ENCODE assay signal across 16 mouse cellular contexts in genomic region chr2:33594181-33595084, GRCm38 (mm10). TPM values are rescaled to one million over a fixed set of nuclear protein-coding genes. Genes with fewer than 3 reads are reported as not detected.
DNase-seq lines count a peak whose midpoint lies in the region; ATAC-seq and TF ChIP-seq lines count a peak whose summit lies in the region.
"Had no signal": no experiment of that assay in that cellular context is flagged by ENCODE, and none has a peak within 500 bp of the region (broad histone marks: within the 10 kb centered on the region; RNA-seq: fewer than 3 reads in every experiment).

No protein-coding gene starts in this region.

- H3K4me2 ChIP-seq in hindbrain, postnatal 0 days (ENCODE audit: low read depth, low read length), result no peak overlapping the region
- no peak overlapping the region for H3K4me2 ChIP-seq in midbrain, embryonic 12.5 days (replicated peaks)
- no peak overlapping the region for H3K4me2 ChIP-seq in midbrain, postnatal 0 days (ENCODE audit: low read depth, low read length, poor library complexity, severe bottlenecking)
- peak overlapping the region; percentile 10; the same call in 1 of the 2 replicates for H3K4me2 ChIP-seq in limb, embryonic 12.5 days

- no peak for DNase-seq in hindbrain, embryonic 10.5 days (ENCODE audit: low spot score)
- DNase-seq in hindbrain, postnatal 0 days (ENCODE audit: low spot score), result no peak
- DNase-seq in midbrain, postnatal 0 days (ENCODE audit: low spot score), result no peak
- no peak for DNase-seq in heart, postnatal 14 days
- DNase-seq in cerebellum, postnatal 25 days, result no peak
- DNase-seq: cerebellum, adult 9-10 months; gastrocnemius, postnatal 14 days; thymus, postnatal 36 days had no signal

- H3K27me3 ChIP-seq in hindbrain, embryonic 10.5 days (ENCODE audit: insufficient read depth, poor library complexity, severe bottlenecking), result peaks cover 94% of the 10 kb centered on the region
- H3K27me3 ChIP-seq in hindbrain, postnatal 0 days (ENCODE audit: insufficient read depth, low read length), result 0 out of 2 replicates have a peak, but pooled peaks cover 4% of the 10 kb centered on the region
- peaks cover 95% of the 10 kb centered on the region for H3K27me3 ChIP-seq in midbrain, embryonic 12.5 days
- H3K27me3 ChIP-seq in midbrain, postnatal 0 days (ENCODE audit: insufficient read depth, low read length), result no peaks in the 10 kb centered on the region; the same call in 1 of the 2 replicates
- 0 out of 2 replicates have a peak, but pooled peaks cover 4% of the 10 kb centered on the region for H3K27me3 ChIP-seq in limb, embryonic 12.5 days

- no peak for ATAC-seq in hindbrain, postnatal 0 days
- no peak for ATAC-seq in midbrain, embryonic 12.5 days (ENCODE audit: low FRiP score, low read depth)
- no peak for ATAC-seq in midbrain, postnatal 0 days (ENCODE audit: low FRiP score)
- peak; percentile 34 for ATAC-seq in limb, embryonic 12.5 days (ENCODE audit: insufficient number of reproducible peaks, insufficient read depth, low FRiP score, low TSS enrichment, low read depth)
- no peak for ATAC-seq in CD4-positive, CD25-positive, alpha-beta regulatory T cell, adult 4 months

- H3K9me3 ChIP-seq in hindbrain, embryonic 10.5 days, result no peaks in the 10 kb centered on the region
- no peaks in the 10 kb centered on the region for H3K9me3 ChIP-seq in hindbrain, postnatal 0 days (ENCODE audit: low read length)
- H3K9me3 ChIP-seq in midbrain, embryonic 12.5 days, result no peaks in the 10 kb centered on the region
- H3K9me3 ChIP-seq in midbrain, postnatal 0 days (ENCODE audit: low read length), result no peaks in the 10 kb centered on the region
- no peaks in the 10 kb centered on the region for H3K9me3 ChIP-seq in limb, embryonic 12.5 days
- H3K9me3 ChIP-seq: megakaryocyte, embryonic 14.5 days had no signal

- peak overlapping the region; percentile 81 for H3K27ac ChIP-seq in hindbrain, embryonic 10.5 days
- H3K27ac ChIP-seq in hindbrain, postnatal 0 days, result no peak overlapping the region
- 0 out of 2 replicates have a peak overlapping the region, but pooled peaks have one; percentile 2 for H3K27ac ChIP-seq in midbrain, embryonic 12.5 days (replicated peaks)
- H3K27ac ChIP-seq in midbrain, postnatal 0 days (ENCODE audit: low read depth, low read length), result no peak overlapping the region
- H3K27ac ChIP-seq in limb, embryonic 12.5 days, result peak overlapping the region; percentile 83

- H3K4me3 ChIP-seq in hindbrain, embryonic 10.5 days, result no peak overlapping the region
- H3K4me3 ChIP-seq in hindbrain, postnatal 0 days (ENCODE audit: low read length), result no peak overlapping the region
- H3K4me3 ChIP-seq in midbrain, embryonic 12.5 days, result no peak overlapping the region
- no peak overlapping the region for H3K4me3 ChIP-seq in midbrain, postnatal 0 days (ENCODE audit: low read depth, low read length)
- no peak overlapping the region for H3K4me3 ChIP-seq in limb, embryonic 12.5 days (replicated peaks)
- H3K4me3 ChIP-seq: erythroblast, embryonic 14.5 days; megakaryocyte, embryonic 14.5 days had no signal

- intact Hi-C loops in heart, postnatal 14 days (cut with DNase I), result no loop called here

- WGBS in hindbrain, embryonic 10.5 days, result 49% methylated on average over 9 of the region's 9 CpGs
- 56% methylated on average over 9 of the region's 9 CpGs for WGBS in hindbrain, postnatal 0 days
- WGBS in midbrain, embryonic 12.5 days, result 49% methylated on average over 9 of the region's 9 CpGs
- WGBS in midbrain, postnatal 0 days, result 58% methylated on average over 9 of the region's 9 CpGs
- 47% methylated on average over 9 of the region's 9 CpGs for WGBS in limb, embryonic 12.5 days

- TF ChIP-seq CTCF in hindbrain, postnatal 0 days (IDR thresholded peaks at IDR 0.05; ENCODE audit: low read depth), result no peak
- no peak for TF ChIP-seq CTCF in midbrain, postnatal 0 days (IDR thresholded peaks at IDR 0.05)

- H3K9ac ChIP-seq in hindbrain, postnatal 0 days (replicated peaks; ENCODE audit: low read length), result no peak overlapping the region
- H3K9ac ChIP-seq in midbrain, embryonic 12.5 days (replicated peaks), result no peak overlapping the region
- H3K9ac ChIP-seq in midbrain, postnatal 0 days (replicated peaks; ENCODE audit: low read length, poor library complexity, severe bottlenecking), result no peak overlapping the region
- H3K9ac ChIP-seq in limb, embryonic 12.5 days (replicated peaks), result no peak overlapping the region; the same call in 1 of the 2 replicates

- no peaks in the 10 kb centered on the region for H3K36me3 ChIP-seq in hindbrain, embryonic 10.5 days
- H3K36me3 ChIP-seq in hindbrain, postnatal 0 days (ENCODE audit: insufficient read depth, low read length), result no peaks in the 10 kb centered on the region
- no peaks in the 10 kb centered on the region for H3K36me3 ChIP-seq in midbrain, embryonic 12.5 days
- H3K36me3 ChIP-seq in midbrain, postnatal 0 days (ENCODE audit: insufficient read depth, low read length), result no peaks in the 10 kb centered on the region
- 0 out of 2 replicates have a peak, but pooled peaks cover 9% of the 10 kb centered on the region for H3K36me3 ChIP-seq in limb, embryonic 12.5 days

- H3K4me1 ChIP-seq in hindbrain, embryonic 10.5 days (replicated peaks), result peaks cover 89% of the 10 kb centered on the region
- peaks cover 15% of the 10 kb centered on the region for H3K4me1 ChIP-seq in hindbrain, postnatal 0 days (ENCODE audit: insufficient read depth, low read length)
- H3K4me1 ChIP-seq in midbrain, embryonic 12.5 days, result peaks cover 52% of the 10 kb centered on the region
- H3K4me1 ChIP-seq in midbrain, postnatal 0 days (ENCODE audit: insufficient read depth, low read length), result peaks cover 7% of the 10 kb centered on the region
- H3K4me1 ChIP-seq in limb, embryonic 12.5 days (replicated peaks), result peaks cover 87% of the 10 kb centered on the region
- H3K4me1 ChIP-seq: megakaryocyte, embryonic 14.5 days had no signal

RNA-seq across cellular contexts. Expression of gene Lmx1b, which starts 45.9 kb away (rescaled TPM):
- polyA plus RNA-seq in hindbrain, embryonic 10.5 days (2016; fragmentation: Nextera tagmentation; extraction: Ambion mirVana), result 2.5 and 7.7 TPM in 2 replicates
- 17.3 and 21.1 TPM in 2 replicates for total RNA-seq in hindbrain, postnatal 0 days (2014; rRNA removed)
- polyA plus RNA-seq in hindbrain, postnatal 0 days (2015; fragmentation: Nextera tagmentation; extraction: Ambion mirVana), result 2.1 and 2.2 TPM in 2 replicates
- polyA plus RNA-seq in midbrain, embryonic 12.5 days (2016; fragmentation: Nextera tagmentation; extraction: Ambion mirVana), result 2.3 and 2.8 TPM in 2 replicates
- 7.0 and 8.4 TPM in 2 replicates for total RNA-seq in midbrain, postnatal 0 days (2014; rRNA removed)
- 0.65 and 0.83 TPM in 2 replicates for polyA plus RNA-seq in midbrain, postnatal 0 days (2015; fragmentation: Nextera tagmentation; extraction: Ambion mirVana)
- 8.6 and 9.9 TPM in 2 replicates for polyA plus RNA-seq in limb, embryonic 12.5 days (2016; fragmentation: Nextera tagmentation; extraction: Ambion mirVana)
- not detected for polyA plus RNA-seq in CD4-positive, CD25-positive, alpha-beta regulatory T cell, adult 4 months (2017; shearing (Covaris generic))
- total RNA-seq in heart, postnatal 14 days (2021), result under 1 TPM; 0.05 to 0.38 TPM
- polyA plus RNA-seq: C2C12; erythroblast, embryonic 14.5 days; heart, embryonic 16.5 days; spleen, adult 2 months had no signal

Comparison
In these comparisons a context has a peak if more than half of its experiments do, and no peak if none do; other contexts are left out.
1. H3K27ac ChIP-seq: peak in hindbrain, embryonic 10.5 days (single experiment), midbrain, embryonic 12.5 days (single experiment) and limb, embryonic 12.5 days (single experiment); none in hindbrain, postnatal 0 days (single experiment) and midbrain, postnatal 0 days (single experiment).